Mouse (Mus musculus): ENCODE results near the gene Rapgef5.

Gene Rapgef5

GRCm38 (mm10) chr12:117533176-117534086, 17.2 kb downstream of the Rapgef5 start:
- no peak for DNase-seq

DNA sequence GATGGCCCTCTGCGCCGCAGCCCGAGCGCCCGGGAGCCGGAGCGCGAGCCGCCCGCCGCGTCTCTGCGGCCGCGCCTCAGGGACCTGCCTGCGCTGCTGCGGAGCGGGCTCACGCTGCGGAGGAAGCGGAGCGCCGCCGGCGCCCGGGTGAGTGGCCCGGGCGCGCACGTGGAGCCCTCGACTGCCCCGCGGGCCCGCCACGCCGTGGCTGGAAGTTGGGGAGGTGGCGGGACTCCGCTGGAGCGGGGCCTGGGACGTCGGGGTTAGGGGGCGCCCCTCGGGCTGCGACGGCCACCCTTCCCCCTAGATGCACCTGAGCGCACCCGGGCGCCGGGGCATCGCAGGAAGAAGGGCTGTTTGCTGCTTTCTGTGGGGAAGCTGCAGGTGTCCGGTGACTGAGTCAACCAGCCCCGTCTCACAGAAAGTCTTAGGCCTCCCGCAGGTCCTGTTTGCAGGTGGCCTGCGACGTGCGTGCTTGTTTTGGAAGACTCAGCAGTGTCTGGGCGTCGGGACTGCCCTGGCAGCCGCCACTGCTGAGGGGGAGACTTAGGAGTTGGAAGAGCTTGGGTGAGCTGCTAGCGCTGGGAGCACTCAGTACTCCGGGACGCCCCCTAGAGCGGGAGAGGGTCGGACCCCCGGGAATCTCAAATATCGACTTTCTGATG, 17.9 kb downstream of the Rapgef5 start:
- peak; percentile 72 for DNase-seq

DNA sequence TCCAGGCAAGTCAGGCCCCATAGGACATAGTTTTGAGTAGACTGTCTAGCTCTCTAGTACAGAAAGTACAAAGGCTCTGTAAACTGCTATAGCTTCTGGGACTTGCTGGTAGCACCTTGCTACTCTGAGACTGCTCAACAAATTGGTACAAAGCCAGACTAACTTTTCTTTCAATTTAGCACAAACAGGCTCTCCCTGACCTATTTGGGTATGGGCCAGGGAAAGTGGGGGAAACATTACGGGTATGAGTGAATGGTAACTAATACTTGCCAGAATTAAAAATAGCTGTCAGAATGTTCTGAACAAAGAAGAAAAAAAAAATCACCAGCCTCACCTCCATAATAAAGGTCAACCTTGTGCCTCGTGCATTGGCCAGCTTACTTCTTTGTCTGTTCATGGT, 24.1 kb downstream of the Rapgef5 start:
- no peak for DNase-seq

DNA sequence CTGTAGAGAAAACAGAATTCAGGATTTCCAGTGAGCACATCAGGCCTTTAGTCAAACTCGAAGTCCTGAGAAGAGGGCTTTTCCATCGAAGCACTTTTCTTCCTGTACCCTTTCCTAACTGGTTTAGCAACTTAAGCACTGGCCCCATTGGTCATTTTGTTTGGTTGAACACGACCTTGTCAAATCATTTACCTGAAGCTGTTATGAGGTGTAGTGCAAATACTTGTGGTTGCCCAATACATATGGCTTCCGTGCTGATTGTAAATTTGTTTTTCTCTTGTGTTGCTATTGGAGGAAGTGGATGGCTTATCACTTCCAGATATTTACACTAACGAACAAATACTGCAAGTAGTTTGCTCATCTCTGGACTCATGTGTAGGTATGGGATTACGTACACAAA, 29.0 kb downstream of the Rapgef5 start:
- no peak for DNase-seq

GRCm38 (mm10) chr12:117553353-117553752, 37.1 kb downstream of the Rapgef5 start:
- no peak for DNase-seq

DNA sequence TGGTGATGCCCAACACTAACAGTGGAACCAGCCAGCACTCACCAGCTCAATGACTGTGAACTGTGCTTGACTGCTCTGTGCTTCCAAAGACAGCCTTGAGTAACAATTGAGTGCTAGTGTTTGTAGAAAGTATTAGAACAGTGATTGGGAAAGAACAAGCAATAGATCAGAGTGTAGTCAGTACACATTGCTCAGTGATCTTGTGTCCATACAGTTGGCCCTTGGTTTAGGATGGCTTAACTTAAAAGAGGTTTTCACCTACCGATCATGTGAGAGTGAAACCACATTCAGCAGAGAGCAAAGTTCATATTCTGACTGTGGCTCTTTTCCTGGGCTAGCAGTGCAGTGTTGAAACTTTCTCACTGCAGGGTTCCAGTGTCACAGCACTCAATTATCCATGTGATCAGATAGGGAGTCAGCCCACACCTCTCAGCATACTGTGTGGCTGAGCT, 38.4 kb downstream of the Rapgef5 start:
- DNase-seq: no peak

DNA sequence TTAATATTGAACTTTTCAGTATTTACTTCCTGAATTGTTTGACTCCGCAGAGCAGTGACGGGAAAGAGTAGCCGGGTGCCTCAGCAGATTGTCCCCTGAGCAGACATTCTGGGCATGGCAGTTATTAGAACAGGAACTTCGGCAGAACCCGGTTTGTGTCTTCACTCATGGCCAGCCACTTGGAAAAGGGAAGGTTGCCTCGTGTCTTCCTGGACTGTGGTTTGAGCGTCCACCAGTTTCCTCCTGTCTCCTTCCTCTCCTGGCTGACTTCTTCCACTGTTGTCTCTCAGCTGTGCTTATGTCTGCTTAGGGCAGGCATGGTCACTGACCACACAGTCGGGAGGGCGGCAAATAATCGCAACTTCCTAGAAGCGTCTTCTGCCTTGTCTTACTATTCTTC, 44.2 kb downstream of the Rapgef5 start:
- DNase-seq: no peak

- no peak for DNase-seq
These were observed 45.3 kb downstream of the Rapgef5 start for GRCm38 (mm10) chr12:117561411-117562059.

GRCm38 (mm10) chr12:117562085-117562484, 45.8 kb downstream of the Rapgef5 start:
- no peak for DNase-seq

GRCm38 (mm10) chr12:117563859-117564258, 47.6 kb downstream of the Rapgef5 start:
- no peak for DNase-seq

GRCm38 (mm10) chr12:117566298-117566697, 50.0 kb downstream of the Rapgef5 start:
- no peak for DNase-seq

DNA sequence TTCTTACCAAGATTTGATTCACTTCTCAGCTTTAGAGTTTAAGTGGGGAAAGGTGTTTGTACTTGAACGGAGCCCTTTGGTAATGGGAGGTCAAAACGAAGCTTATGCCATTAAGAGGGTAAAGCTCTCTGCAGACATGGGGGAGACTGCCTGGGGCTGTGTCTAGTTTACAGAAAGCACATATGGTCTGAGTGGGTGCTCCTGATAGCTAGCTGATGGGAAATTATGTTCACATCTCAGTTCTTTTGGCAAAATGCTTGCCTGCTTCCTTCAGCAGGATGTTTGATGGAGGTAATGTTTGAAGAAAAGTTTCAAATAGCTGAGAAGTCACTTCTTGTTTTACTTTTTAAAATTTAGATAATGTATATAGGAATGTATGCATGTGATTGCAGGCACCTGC, 53.4 kb downstream of the Rapgef5 start:
- no peak for DNase-seq

DNA sequence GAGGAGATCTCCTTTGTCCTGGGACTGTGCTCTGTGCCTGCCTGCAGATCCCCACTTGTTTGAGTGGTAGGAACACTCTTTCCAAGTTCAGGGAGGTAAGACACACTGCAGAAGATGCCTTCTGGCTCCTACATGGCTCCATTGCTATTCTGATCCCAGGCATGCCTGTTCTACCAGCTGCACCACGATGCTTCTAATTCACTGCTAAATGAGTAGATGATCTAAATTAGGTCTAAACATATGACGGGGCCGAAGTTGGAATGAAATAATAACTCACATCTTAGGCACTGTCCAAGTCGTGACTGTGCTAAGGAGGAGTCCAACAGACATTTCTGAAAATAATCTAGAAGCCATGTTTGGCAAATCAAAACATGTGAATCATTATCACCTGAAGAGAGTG, 68.0 kb downstream of the Rapgef5 start:
- peak; percentile 57 for DNase-seq

- no peak for DNase-seq
These were observed 69.1 kb downstream of the Rapgef5 start for GRCm38 (mm10) chr12:117585390-117585789.

- peak; percentile 58 for DNase-seq
These were observed 69.8 kb downstream of the Rapgef5 start for GRCm38 (mm10) chr12:117586124-117586523.

- DNase-seq: no peak
These were observed 72.9 kb downstream of the Rapgef5 start for GRCm38 (mm10) chr12:117589186-117589585.

DNA sequence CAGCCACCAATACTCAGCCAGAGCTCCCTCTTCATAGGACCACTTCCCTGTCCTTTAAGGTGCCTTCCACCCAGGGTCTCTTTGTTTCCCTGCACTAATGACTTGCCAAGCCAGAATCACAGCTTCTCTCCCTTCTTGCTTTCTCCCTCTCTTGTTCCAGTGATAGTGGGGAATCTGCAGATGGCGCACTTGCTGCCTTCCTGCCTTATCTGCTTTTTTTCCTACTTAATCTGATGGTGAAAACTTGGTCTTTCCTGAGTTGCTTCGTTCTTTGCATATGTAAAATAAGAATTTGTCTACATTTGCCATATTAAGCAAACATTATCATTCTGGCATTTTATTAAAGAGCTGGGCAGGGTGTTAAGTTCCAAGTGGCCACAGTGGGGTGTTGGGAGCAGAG, 75.7 kb downstream of the Rapgef5 start:
- DNase-seq: no peak

DNA sequence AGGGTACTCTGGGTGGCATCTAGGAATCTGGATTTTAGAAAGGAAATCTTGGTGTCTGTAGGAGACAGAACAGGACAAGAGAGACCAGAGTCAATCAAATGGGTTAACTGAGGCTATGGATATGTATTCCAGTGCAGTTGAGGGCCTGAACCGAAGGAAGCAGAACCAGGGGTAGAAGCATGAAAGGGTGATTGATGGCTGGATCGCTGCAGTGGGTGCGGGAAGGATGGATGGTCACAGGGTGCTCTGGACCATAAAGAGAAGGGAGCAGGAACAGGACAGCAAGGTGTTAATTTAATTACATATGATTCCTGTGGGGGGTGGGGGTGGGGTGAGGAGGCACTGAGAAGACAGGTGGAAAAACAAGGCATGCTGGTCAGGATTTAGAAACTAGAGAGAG, 76.3 kb downstream of the Rapgef5 start:
- DNase-seq: no peak

- no peak for DNase-seq
These were observed 78.9 kb downstream of the Rapgef5 start for GRCm38 (mm10) chr12:117595179-117595578.

DNA sequence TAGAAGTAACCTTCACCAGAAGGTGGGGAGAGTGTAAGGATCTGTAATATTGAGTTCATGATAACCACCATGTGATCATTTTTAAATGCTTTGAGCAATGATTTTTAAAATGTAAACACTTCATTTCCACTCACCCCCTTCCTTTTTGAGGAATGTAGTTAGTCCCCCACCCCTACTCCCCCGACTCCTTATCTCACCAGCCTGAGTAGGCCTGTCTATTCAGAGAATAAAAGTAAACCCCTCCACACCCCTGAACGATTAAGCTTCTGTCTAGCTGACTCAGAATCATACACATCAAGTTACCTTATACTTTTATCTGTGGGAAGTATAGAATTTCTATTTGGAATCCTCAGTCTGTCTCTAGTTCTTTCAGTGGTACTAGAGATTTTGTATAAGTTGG, 81.9 kb downstream of the Rapgef5 start:
- DNase-seq: no peak

DNA sequence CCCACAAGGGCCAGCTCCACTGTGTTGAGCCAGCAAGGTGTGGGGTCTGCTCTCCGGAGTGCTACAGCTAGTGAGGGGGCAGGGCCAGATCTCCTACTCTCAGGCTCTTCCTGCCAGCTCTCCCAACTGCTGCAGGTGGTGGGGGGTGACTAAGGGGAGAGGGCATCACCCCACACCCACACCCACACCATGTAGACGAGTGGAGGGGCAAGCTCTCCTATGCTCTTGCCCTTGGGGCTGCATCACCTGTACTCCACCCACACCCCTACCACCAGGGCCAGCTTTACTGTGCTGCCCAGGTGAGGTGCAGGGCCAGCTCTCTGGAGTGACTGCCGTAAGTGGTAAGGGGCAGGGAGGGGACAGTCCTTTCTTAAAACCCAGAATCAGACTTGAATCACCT, 89.7 kb downstream of the Rapgef5 start:
- DNase-seq: no peak

- no peak for DNase-seq
These were observed 96.4 kb downstream of the Rapgef5 start for GRCm38 (mm10) chr12:117612715-117613114.

DNA sequence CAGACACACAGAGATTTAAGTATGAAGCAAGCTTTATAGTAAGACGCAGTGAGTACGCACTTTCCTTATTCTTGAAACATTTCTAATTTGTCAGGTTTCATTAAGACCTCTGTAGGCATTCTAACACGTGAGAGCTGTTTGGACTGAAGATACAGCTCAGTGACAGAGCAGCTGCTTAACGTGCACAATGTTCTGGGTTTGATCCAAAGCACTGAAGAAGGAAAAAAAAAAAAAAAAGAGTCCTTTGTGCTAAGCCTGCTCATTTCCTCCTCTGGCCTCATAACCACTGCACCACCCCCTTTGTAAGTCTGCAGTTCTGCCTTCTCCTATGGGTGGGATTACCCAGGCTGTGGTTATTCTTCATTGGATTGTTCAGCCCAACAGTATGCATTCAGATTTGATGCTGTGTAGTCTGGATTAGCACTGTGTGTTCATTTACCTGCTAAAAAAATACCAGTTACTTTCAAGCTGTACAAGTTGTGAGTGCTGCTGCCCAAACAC, 103.3 kb downstream of the Rapgef5 start:
- no peak for DNase-seq

DNA sequence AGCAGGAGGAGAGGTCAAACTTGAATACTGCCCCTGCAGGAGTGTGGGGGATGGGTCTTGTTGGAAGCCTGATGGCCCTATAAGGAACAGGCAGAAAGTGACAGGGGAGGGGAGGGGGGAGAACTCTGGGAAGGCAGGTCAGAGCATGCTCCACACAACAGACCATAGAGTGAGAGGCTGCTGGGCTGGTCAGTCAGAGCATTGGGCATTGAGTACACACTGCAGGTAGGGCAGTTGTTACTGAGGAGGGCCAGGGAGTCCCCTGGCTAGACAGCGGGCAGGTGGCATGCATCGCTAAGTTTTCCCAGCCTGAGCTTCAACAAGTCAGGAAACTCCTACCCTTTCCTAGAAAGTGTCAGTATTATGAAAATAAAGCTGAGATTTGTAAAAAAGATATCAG, 106.7 kb downstream of the Rapgef5 start:
- DNase-seq: no peak
